Mouse (Mus musculus) forebrain, embryonic 10.5 days (tissue): ENCODE measurements around the gene Rasa2. TPM values are rescaled to one million over a fixed set of nuclear protein-coding genes. Genes with fewer than 3 reads are reported as not detected.
A peak's percentile ranks its signal among the peaks of the same experiment; 100 is the strongest.

Source experiments
- DNase-seq: peaks from one replicate; pipeline ENCODE4 v3.0.0-alpha.2; 2017; ENCODE audit warnings: low spot score; ENCODE audit errors: extremely low spot score
- H3K27ac ChIP-seq: fragments of 300-500 bp; sonication (generic); 2 replicates; pipeline ENCODE4 v1.5.1; 2016; ENCODE audit warnings: mild to moderate bottlenecking
- H3K27me3 ChIP-seq: fragments of 300-500 bp; sonication (generic); 2 replicates; pipeline ENCODE4 v1.6.1; 2016; ENCODE audit warnings: mild to moderate bottlenecking; ENCODE audit not compliant: poor library complexity, severe bottlenecking
- H3K36me3 ChIP-seq: fragments of 300-500 bp; sonication (generic); replicated peaks from 2 replicates; pipeline ENCODE4 v1.6.1; 2016; ENCODE audit warnings: mild to moderate bottlenecking, moderate library complexity
- H3K4me1 ChIP-seq: fragments of 300-500 bp; sonication (generic); 2 replicates; pipeline ENCODE4 v1.6.1; 2016
- H3K4me3 ChIP-seq: fragments of 300-500 bp; sonication (generic); 2 replicates; pipeline ENCODE4 v1.5.1; 2016; ENCODE audit warnings: mild to moderate bottlenecking, moderate library complexity
- H3K9me3 ChIP-seq: fragments of 300-500 bp; sonication (generic); 2 replicates; pipeline ENCODE4 v1.6.1; 2016; ENCODE audit warnings: mild to moderate bottlenecking, moderate library complexity
- WGBS: fragments of 180-500 bp; shearing (Covaris S2); methylation state at CpG from one replicate; pipeline ENCODE4 v1.1.7; 2016; 5-methylcytosine and 5-hydroxymethylcytosine counted together
- polyA plus RNA-seq: library from polyadenylated mRNA; unstranded; fragments of >200 nt; fragmentation: Nextera tagmentation; extraction: Ambion mirVana; gene quantifications from 2 replicates; pipeline ENCODE4 v1.2.1, GENCODE M21; 2016

Rasa2 gene
- polyA plus RNA-seq, 1 experiment from 2014 or later, result 13.3 TPM

GRCm38 (mm10) chr9:96504116-96504895 lies 127.1 kb downstream of the Rasa2 start:
- H3K4me3 ChIP-seq, result no peak overlapping the region
- H3K36me3 ChIP-seq, result no peaks in the 10 kb centered on the region
- H3K27me3 ChIP-seq, result no peaks in the 10 kb centered on the region
- WGBS, result 82% methylated on average over 17 of the region's 17 CpGs
- H3K9me3 ChIP-seq, result peaks cover 9% of the 10 kb centered on the region; the same call in 1 of the 2 replicates
- no peak for DNase-seq
- peaks cover 26% of the 10 kb centered on the region for H3K4me1 ChIP-seq
- 0 out of 2 replicates have a peak overlapping the region, but pooled peaks have one; percentile 11 for H3K27ac ChIP-seq

DNA sequence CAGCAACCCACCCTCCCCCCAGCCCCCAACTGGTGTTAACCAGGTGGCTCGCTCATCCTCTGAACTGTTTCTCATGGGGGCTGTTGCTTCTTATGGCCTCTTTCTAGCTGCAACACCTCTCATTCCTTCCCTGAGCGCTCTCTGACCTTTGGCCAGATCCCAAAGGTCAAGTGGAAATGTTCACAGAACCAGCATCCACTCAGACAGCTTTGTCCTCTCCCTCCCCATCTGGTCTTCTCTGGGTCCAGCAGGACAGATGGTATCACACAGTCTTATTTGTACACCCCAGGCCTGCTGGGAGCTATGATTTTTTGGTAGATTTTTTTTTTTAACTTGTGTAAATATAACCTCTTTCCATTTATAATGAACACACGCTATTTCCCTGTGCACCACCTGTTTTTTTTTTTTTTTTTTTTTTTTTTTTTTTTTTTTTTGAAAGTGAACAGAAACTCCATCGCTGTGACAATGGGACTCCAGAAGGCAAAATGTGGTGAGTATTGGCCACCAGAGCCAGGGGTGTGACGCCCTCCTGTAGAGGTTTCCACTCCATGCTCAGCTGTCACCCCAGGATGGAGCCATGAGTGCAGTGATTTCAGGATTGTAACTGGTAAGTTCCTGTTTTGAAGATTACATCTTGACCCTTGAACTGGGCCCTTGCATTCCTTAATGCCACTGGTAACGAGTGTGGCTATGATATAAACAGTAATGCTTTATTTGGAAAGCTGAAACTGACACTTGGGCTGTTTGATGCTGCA lies 128.4 kb downstream of the Rasa2 start:
- Histone ChIP-seq H3K4me1 (peaks cover 26% of the 10 kb centered on the region), H3K27me3 (no peaks in the 10 kb centered on the region), H3K9me3 (peaks cover 17% of the 10 kb centered on the region; the same call in 1 of the 2 replicates), H3K27ac (no peak overlapping the region), H3K36me3 (no peaks in the 10 kb centered on the region), H3K4me3 (no peak overlapping the region)
- WGBS, result 84% methylated on average over 6 of the region's 6 CpGs
- DNase-seq, result no peak

GRCm38 (mm10) chr9:96501217-96501616 lies 130.2 kb downstream of the Rasa2 start:
- WGBS, result 91% methylated on average over 7 of the region's 7 CpGs
- Histone ChIP-seq H3K27ac (no peak overlapping the region), H3K4me1 (peaks cover 23% of the 10 kb centered on the region), H3K27me3 (no peaks in the 10 kb centered on the region), H3K9me3 (peaks cover 17% of the 10 kb centered on the region; the same call in 1 of the 2 replicates), H3K36me3 (no peaks in the 10 kb centered on the region), H3K4me3 (no peak overlapping the region)
- no peak for DNase-seq

GRCm38 (mm10) chr9:96493212-96493611 lies 138.2 kb downstream of the Rasa2 start:
- 60% methylated on average over 3 of the region's 3 CpGs for WGBS
- no peak for DNase-seq
- Histone ChIP-seq H3K4me1 (peaks cover 11% of the 10 kb centered on the region; the same call in 1 of the 2 replicates), H3K27ac (no peak overlapping the region), H3K4me3 (no peak overlapping the region), H3K36me3 (no peaks in the 10 kb centered on the region), H3K9me3 (no peaks in the 10 kb centered on the region), H3K27me3 (no peaks in the 10 kb centered on the region)

GRCm38 (mm10) chr9:96491810-96492209 lies 139.6 kb downstream of the Rasa2 start:
- Histone ChIP-seq H3K4me3 (no peak overlapping the region), H3K4me1 (peaks cover 11% of the 10 kb centered on the region; the same call in 1 of the 2 replicates), H3K36me3 (no peaks in the 10 kb centered on the region), H3K27ac (no peak overlapping the region), H3K27me3 (no peaks in the 10 kb centered on the region), H3K9me3 (no peaks in the 10 kb centered on the region)
- 38% methylated on average over 12 of the region's 12 CpGs for WGBS
- DNase-seq, result peak; percentile 57

Other genes with a start within 250 kb of the Rasa2 start
- gene Rnf7, start 152.9 kb downstream of the Rasa2 start, polyA plus RNA-seq, result 269 and 273 TPM in 2 replicates
- not detected in 2 replicates for gene Gm28729, start 106.4 kb downstream of the Rasa2 start, polyA plus RNA-seq
- gene Zbtb38, start 121.2 kb upstream of the Rasa2 start, polyA plus RNA-seq, result 9.0 and 9.4 TPM in 2 replicates